Mouse (Mus musculus) forebrain, embryonic 16.5 days (tissue): ENCODE data around the gene Zscan5b. TPM values are rescaled to one million over a fixed set of nuclear protein-coding genes. Genes with fewer than 3 reads are reported as not detected.
"Not testable (repeated sequence)": the region's sequence is repeated elsewhere in the genome, so short reads cannot be mapped to it uniquely, and the experiment has no call there.

ENCODE experiments used
- ATAC-seq: fragments of 200-750 bp; cut with Nextera tagmentation; 2 replicates; pipeline ENCODE4 v1.8.0; 2017; ENCODE audit warnings: mild to moderate bottlenecking, moderate library complexity
- H3K27ac ChIP-seq: fragments of 300-500 bp; sonication (generic); 2 replicates; pipeline ENCODE4 v1.5.1; 2014; ENCODE audit warnings: low read length, control low read depth
- H3K27me3 ChIP-seq: fragments of 300-500 bp; sonication (generic); replicated peaks from 2 replicates; pipeline ENCODE4 v1.6.1; 2014; ENCODE audit warnings: low read length; ENCODE audit not compliant: control insufficient read depth, insufficient read depth
- H3K36me3 ChIP-seq: fragments of 300-500 bp; sonication (generic); 2 replicates; pipeline ENCODE4 v1.6.1; 2014; ENCODE audit not compliant: control insufficient read depth, insufficient read depth
- H3K4me1 ChIP-seq: fragments of 300-500 bp; sonication (generic); replicated peaks from 2 replicates; pipeline ENCODE4 v1.6.1; 2014; ENCODE audit warnings: low read length; ENCODE audit not compliant: control insufficient read depth, insufficient read depth
- H3K4me2 ChIP-seq: fragments of 300-500 bp; sonication (generic); 2 replicates; pipeline ENCODE4 v1.6.1; 2014; ENCODE audit warnings: mild to moderate bottlenecking, low read length, control low read depth
- H3K4me3 ChIP-seq: fragments of 300-500 bp; sonication (generic); replicated peaks from 2 replicates; pipeline ENCODE4 v1.5.1; 2014; ENCODE audit warnings: mild to moderate bottlenecking, low read length, control low read depth
- H3K9ac ChIP-seq: fragments of 300-500 bp; sonication (generic); replicated peaks from 2 replicates; pipeline ENCODE4 v1.6.1; 2014; ENCODE audit warnings: low read depth, low read length, control low read depth
- H3K9me3 ChIP-seq: fragments of 300-500 bp; sonication (generic); 2 replicates; pipeline ENCODE4 v1.6.1; 2016; ENCODE audit warnings: low read length; ENCODE audit not compliant: control insufficient read depth
- WGBS: fragments of 180-500 bp; shearing (Covaris S2); extraction: QIAGEN DNeasy Blood & Tissue Kit; methylation state at CpG from one replicate; pipeline ENCODE4 v1.1.7; 2014; 5-methylcytosine and 5-hydroxymethylcytosine counted together
- polyA plus RNA-seq: library from polyadenylated mRNA; unstranded; fragments of >200 nt; fragmentation: Nextera tagmentation; extraction: Ambion mirVana; gene quantifications from 2 replicates; pipeline ENCODE4 v1.2.1, GENCODE M21; 2015

Zscan5b gene
- not detected in 2 replicates for polyA plus RNA-seq

- Histone ChIP-seq H3K4me3 (no peak within 1 kb of the TSS), H3K9ac (no peak within 1 kb of the TSS), H3K27ac (no peak within 1 kb of the TSS), H3K27me3 (no peaks in the 10 kb centered on the region), H3K9me3 (no peaks in the 10 kb centered on the region), H3K4me2 (no peak within 1 kb of the TSS), H3K36me3 (no peaks in the 10 kb centered on the region), H3K4me1 (no peaks in the 10 kb centered on the region)
- whole genome bisulfite sequencing, result 93% methylated on average over 12 of the region's 12 CpGs
- no peak for ATAC-seq
Observed at GRCm38 (mm10) chr7:6221978-6222377, at the start of gene Zscan5b. TSS of gene Zscan5b (plus strand) at chr7:6222278.

GRCm38 (mm10) chr7:6172674-6173244 is 49.3 kb upstream of the Zscan5b start:
- Histone ChIP-seq H3K9ac (peak overlapping the region; percentile 74), H3K9me3 (no peaks in the 10 kb centered on the region), H3K27me3 (no peaks in the 10 kb centered on the region), H3K4me1 (peaks cover 19% of the 10 kb centered on the region), H3K36me3 (no peaks in the 10 kb centered on the region), H3K27ac (peak overlapping the region; percentile 20), H3K4me2 (peak overlapping the region; percentile 79), H3K4me3 (peak overlapping the region; percentile 60)
- WGBS, result under 1% methylated on average over 27 of the region's 28 CpGs
- peak; percentile 2; the same call in 1 of the 2 replicates for ATAC-seq

GRCm38 (mm10) chr7:6173872-6174271 is 48.2 kb upstream of the Zscan5b start:
- ATAC-seq, result no peak
- Histone ChIP-seq H3K9ac (no peak overlapping the region), H3K4me1 (peaks cover 19% of the 10 kb centered on the region), H3K27ac (no peak overlapping the region), H3K4me2 (no peak overlapping the region), H3K27me3 (no peaks in the 10 kb centered on the region), H3K9me3 (no peaks in the 10 kb centered on the region), H3K36me3 (no peaks in the 10 kb centered on the region), H3K4me3 (no peak overlapping the region)
- 93% methylated on average over 8 of the region's 8 CpGs for WGBS

GRCm38 (mm10) chr7:6174365-6174987 is 47.6 kb upstream of the Zscan5b start:
- not testable (repeated sequence) for ATAC-seq, H3K4me3 ChIP-seq, H3K27ac ChIP-seq, H3K9ac ChIP-seq, H3K36me3 ChIP-seq, H3K27me3 ChIP-seq, H3K4me2 ChIP-seq, H3K9me3 ChIP-seq
- 89% methylated on average over 9 of the region's 9 CpGs for WGBS
- H3K4me1 ChIP-seq, result peaks cover 19% of the 10 kb centered on the region

GRCm38 (mm10) chr7:6179013-6179412 is 43.1 kb upstream of the Zscan5b start:
- Histone ChIP-seq H3K27me3 (no peaks in the 10 kb centered on the region), H3K4me3 (no peak overlapping the region), H3K4me2 (no peak overlapping the region), H3K36me3 (peaks cover 2% of the 10 kb centered on the region), H3K4me1 (no peaks in the 10 kb centered on the region), H3K27ac (no peak overlapping the region), H3K9me3 (no peaks in the 10 kb centered on the region), H3K9ac (no peak overlapping the region)
- no peak for ATAC-seq

- Histone ChIP-seq H3K27me3 (no peaks in the 10 kb centered on the region), H3K27ac (no peak overlapping the region), H3K4me3 (no peak overlapping the region), H3K36me3 (peaks cover 23% of the 10 kb centered on the region), H3K9me3 (no peaks in the 10 kb centered on the region), H3K4me2 (no peak overlapping the region), H3K4me1 (no peaks in the 10 kb centered on the region), H3K9ac (no peak overlapping the region)
- no peak for ATAC-seq
Observed at GRCm38 (mm10) chr7:6182882-6183281, 39.2 kb upstream of the Zscan5b start.

GRCm38 (mm10) chr7:6183802-6184201 is 38.3 kb upstream of the Zscan5b start:
- Histone ChIP-seq H3K27ac (no peak overlapping the region), H3K4me3 (no peak overlapping the region), H3K4me2 (no peak overlapping the region), H3K9ac (no peak overlapping the region), H3K9me3 (no peaks in the 10 kb centered on the region), H3K27me3 (no peaks in the 10 kb centered on the region), H3K4me1 (no peaks in the 10 kb centered on the region), H3K36me3 (peaks cover 29% of the 10 kb centered on the region)
- WGBS, result 95% methylated on average over 19 of the region's 19 CpGs
- ATAC-seq, result no peak

- ATAC-seq, result no peak
- 83% methylated on average over 8 of the region's 8 CpGs for WGBS
- Histone ChIP-seq H3K4me3 (no peak overlapping the region), H3K9me3 (no peaks in the 10 kb centered on the region), H3K4me1 (no peaks in the 10 kb centered on the region), H3K9ac (no peak overlapping the region), H3K27me3 (no peaks in the 10 kb centered on the region), H3K4me2 (no peak overlapping the region), H3K36me3 (peaks cover 34% of the 10 kb centered on the region), H3K27ac (no peak overlapping the region)
Observed at GRCm38 (mm10) chr7:6184521-6184920, 37.6 kb upstream of the Zscan5b start.

- H3K27me3 ChIP-seq, result no peaks in the 10 kb centered on the region
- 98% methylated on average over 1 of the region's 1 CpGs for WGBS
- H3K4me2 ChIP-seq, result no peak overlapping the region
- no peaks in the 10 kb centered on the region for H3K9me3 ChIP-seq
- no peaks in the 10 kb centered on the region for H3K4me1 ChIP-seq
- no peak for ATAC-seq
- H3K36me3 ChIP-seq, result peaks cover 40% of the 10 kb centered on the region
- no peak overlapping the region for H3K9ac ChIP-seq
- H3K27ac ChIP-seq, result no peak overlapping the region
- H3K4me3 ChIP-seq, result no peak overlapping the region
Observed at GRCm38 (mm10) chr7:6185391-6185790, 36.7 kb upstream of the Zscan5b start.
